Mouse (Mus musculus): ENCODE measurements around the gene Atrn.

- no peak for TF ChIP-seq POLR2AphosphoS2 (IDR thresholded peaks at IDR 0.05; ENCODE audit: insufficient read length, low read depth)
- no peak for TF ChIP-seq MAX (IDR thresholded peaks at IDR 0.05; ENCODE audit: low read depth)
- TF ChIP-seq POLR2A (IDR thresholded peaks at IDR 0.05; ENCODE audit: insufficient read length, low read depth) = no peak
- TF ChIP-seq TCF12 (IDR thresholded peaks at IDR 0.05; ENCODE audit: insufficient read depth, poor library complexity, severe bottlenecking) = no peak
- no peak for TF ChIP-seq CEBPB (IDR thresholded peaks at IDR 0.05; ENCODE audit: insufficient read depth, poor library complexity, severe bottlenecking)
- no peak for TF ChIP-seq USF1 (IDR thresholded peaks at IDR 0.05; ENCODE audit: low read depth)
- no peak for TF ChIP-seq MYOD1 (IDR thresholded peaks at IDR 0.05; ENCODE audit: control insufficient read depth in 1 of 3, insufficient read length in 2 of 3, low read depth in 2 of 3)
- TF ChIP-seq E2F4 (IDR thresholded peaks at IDR 0.05; ENCODE audit: insufficient read depth) = no peak
- no peak for TF ChIP-seq REST (IDR thresholded peaks at IDR 0.05; ENCODE audit: insufficient read depth, insufficient read length)
- no peak for TF ChIP-seq MYOG (IDR thresholded peaks at IDR 0.05; ENCODE audit: control insufficient read depth in 1 of 3, insufficient read depth in 1 of 3, insufficient read length in 2 of 3, low read depth in 2 of 3)
- TF ChIP-seq TCF3 (IDR thresholded peaks at IDR 0.05; ENCODE audit: insufficient read length, low read depth) = no peak
- no peak for TF ChIP-seq SRF (IDR thresholded peaks at IDR 0.05; ENCODE audit: control insufficient read depth, insufficient read length, low read depth)
Observed at GRCm38 (mm10) chr2:131053851-131054645, 147.8 kb downstream of the Atrn start.
